Mouse (Mus musculus) cerebellum, adult 9-10 months (tissue): ENCODE data around the gene Tmem164.

Source experiments
- DNase-seq: peaks from one replicate; pipeline ENCODE4 v3.0.0; 2022

Tmem164 gene

DNA sequence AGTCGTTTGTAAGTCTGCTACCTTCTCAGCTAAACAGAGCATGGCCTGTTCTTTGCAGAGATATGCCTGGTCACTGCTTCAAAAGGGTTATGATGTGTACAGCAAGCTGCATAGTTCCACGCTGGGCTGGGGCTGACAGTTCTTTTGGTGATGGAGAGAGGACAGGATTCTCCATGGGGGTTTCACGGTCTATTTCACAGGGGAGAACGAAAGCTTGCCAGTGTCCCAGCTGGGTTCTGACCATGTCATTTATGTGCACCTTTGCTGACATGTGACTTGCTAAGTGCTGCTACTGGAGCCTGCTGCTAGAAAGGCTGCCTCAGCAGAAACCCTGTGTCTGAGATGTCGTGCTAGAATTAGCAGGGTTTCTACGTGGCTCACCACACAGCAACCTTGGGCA, 74.3 kb downstream of the Tmem164 start:
- peak; percentile 44 for DNase-seq

DNA sequence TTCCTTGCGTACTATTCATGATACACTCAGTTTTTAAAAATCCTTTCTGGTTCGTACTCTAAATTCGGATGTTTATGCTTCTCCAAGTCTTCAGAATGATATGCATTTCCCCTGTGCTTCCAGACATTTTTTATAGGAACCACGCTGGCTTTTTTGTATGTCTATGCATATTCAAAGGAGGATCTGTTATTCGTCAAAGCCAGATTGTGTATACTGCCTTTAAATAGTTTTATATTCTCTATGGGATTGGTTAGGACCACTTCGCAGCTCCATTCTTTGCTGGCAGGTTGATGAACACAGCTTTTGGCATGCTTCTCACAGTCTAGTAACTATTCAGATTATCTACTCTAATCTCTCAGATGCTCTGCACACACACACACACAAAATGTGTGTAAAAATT, 79.2 kb downstream of the Tmem164 start:
- DNase-seq: no peak

DNA sequence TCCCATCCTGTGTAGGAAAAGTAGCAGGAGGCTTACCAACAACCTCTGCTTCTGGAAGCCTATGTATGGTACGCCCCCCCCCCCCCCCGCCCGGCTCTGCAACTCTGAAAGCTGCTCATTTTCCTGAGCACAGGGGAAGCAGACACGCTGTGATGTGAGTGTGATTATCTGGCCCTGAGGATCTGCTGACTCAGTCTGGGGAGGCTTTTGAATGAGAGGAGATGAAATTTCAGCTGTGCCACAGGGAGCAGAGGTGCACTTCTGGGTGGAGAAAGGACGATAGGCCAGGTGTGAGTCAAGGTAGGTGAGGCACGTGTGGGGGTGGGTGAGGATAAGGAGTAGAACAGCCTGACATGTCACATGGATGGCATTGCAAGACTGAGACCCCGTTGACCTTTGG, 82.1 kb downstream of the Tmem164 start:
- no peak for DNase-seq

DNA sequence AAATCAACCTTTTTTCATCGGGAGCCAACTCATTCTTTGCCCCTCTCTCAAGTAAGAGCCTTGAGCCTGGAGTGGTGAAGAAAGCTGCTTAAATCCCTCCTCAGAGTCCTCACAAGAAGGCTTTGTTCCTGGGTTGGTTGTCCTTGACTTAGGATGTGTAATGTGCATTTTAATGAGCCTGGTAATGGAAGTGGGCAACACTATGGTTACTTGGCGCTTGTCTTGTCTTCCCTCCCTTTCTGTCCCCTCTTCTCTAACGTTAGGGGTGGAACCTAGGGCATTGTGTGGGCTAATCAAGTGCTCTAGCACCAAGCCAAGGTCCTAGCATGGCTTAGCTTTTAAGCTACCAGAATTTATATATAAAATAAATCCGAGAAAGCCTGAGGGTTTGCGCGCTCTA, 88.5 kb downstream of the Tmem164 start:
- no peak for DNase-seq

DNA sequence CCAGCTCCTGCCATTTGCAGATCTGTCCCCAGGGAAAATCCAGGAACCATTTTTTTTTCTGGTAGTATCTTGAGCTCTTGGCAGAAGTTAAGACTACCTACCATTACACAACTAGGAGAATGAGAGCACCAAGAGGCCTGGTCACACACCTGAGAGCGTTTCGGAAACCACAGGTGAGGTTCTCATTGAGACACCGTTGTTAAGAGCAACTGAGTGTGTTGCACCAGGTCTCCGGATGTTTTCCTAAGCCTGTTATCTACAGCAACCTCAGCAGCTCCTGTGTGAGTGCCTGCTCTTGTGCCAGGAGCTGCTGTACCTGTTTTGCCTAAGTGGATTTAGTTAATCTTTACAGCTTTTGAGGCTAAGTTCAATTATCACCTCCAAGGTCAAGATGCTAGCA, 92.5 kb downstream of the Tmem164 start:
- no peak for DNase-seq

DNA sequence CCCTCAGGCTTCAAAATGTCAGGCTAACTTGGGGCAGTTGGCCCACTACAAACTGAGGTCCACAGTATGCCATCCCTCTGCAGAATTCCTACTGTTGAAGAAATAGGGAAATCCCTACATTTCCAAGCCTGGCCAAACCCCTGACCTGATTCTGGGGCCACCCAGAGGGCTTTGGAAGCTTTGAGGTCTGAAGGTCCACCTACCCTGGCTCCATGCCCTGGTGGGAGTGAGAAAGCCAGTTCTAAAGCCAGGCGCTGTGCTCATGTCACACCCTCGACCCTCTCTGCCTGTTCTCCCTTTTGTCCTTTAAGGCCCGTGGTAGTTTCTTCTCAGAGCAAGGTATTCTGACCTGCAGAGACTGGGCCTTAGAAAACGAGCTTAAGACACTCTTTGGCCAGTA, 94.9 kb downstream of the Tmem164 start:
- DNase-seq: peak; percentile 59

DNA sequence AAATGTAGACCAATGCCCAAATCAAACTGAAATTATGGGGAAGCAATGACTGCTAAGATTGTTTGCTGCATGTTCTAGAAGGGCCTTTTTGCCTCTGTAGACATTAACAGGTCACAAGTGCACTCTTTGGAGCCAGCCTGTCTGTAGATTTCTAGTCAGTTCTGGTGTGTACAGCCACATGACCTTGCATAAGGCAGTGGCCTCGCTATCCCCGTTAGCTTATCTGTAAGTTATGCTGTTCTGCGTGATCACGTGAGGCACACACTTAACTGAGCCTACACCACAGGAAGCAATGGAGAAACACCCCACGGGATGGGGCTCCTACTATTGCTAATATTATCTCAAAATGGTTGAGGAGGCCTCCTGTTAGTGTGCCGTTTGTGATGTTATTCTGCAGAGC, 97.4 kb downstream of the Tmem164 start:
- DNase-seq: no peak

DNA sequence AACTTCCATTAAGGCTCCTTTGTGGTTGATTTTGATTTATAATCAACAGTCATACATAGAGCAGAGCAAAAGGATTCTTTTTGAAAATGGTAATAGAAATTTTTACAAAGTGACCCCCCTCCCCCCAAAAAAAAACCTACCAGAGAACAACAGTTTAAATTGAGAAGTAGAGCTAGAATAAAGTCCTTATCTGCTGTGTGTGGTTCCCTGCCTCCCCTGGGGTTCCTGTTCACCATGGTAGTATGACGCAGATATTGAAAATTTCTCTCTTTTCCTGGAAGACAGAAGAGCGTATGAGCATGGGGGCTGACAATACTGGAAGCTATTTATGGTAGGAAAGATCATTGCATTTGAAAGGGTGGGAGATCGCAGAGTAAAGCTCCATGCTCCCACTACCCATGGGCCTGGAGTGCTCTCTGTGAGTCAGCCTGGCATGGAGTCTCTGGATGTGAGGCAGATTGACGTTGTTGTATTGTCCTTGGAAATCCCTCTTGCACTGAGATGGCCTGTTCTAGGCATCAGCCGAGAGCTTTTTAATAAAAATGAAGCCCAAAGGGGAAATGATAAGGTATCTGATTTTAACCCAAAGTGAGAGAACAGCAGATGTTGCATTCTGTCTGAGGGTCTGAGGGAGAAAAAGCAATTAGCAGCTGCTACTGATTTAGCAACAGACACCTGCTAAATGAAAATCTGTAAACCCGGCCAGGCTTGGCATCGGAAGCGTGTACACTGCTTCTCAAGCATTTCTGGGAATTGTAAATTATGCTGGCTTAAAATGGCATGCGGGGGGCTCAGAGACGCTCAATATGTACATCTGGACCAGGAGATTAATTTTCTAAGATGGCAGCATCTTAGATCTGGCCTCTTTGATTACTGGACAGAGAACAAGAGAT, 105.2 kb downstream of the Tmem164 start:
- DNase-seq: no peak

DNA sequence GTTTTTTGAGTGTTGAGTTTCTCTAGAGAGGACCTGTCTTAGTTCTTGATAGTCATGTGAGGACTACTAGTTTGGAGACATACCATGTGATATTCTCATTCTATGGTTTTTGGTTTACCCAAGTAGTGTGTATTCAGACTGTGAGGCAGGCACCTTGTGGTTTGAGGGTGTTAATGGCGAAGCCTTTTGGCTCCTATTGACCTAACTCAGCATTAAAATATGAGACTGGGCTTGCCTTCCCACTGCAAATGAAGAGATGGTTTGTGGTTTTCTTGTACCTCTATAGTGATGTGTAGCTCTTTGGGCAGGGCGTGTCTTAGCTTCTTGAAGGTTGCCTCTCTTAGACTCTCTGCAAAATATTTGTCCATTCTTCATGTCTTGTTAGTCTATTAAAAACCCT, 111.0 kb downstream of the Tmem164 start:
- no peak for DNase-seq

DNA sequence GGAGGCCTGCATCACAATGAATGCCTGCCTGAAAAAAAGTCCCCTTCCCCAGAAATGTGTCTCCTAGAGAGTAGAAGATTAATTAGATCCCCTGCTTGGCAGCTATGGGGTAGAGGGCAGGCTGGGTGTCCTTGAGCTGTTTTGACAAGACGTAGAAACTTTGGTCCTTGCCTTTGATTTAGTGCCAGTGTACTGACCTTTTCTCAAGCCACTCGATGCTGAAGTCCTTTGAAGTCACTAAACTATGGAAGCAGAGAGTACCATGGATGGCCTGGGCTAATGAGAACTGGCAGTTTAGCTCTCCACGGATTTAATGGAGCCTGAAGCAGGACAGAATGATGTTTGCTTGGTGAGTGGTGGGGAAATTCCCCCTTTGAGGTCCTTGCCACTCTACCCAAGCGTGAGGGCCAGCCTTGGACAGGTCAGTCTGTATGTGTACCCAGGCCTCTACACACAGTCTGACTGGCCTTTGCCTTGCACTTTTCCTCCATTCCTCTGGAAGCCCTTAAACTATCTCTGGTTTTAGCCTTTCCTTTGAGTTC, 112.9 kb downstream of the Tmem164 start:
- no peak for DNase-seq

DNA sequence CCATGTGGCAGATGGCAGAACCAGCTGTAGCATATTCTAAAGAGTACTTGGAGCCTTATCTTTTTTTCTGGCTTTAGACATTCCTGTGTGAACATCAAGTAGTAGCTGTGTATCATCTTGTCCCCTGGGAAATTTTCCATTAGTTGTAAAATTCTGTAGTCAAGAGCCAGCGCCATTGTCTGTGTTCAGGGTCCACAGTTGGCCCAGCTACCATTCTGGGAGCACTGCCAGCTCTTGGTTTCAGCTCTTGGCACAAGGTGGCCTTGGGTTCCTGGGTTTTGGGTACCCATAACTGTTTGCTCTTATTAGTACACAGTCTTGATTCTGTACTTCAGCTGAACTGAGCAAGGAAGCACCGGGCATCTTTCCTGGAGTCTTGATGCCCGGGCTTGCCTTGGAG, 123.4 kb downstream of the Tmem164 start:
- DNase-seq: peak; percentile 72

DNA sequence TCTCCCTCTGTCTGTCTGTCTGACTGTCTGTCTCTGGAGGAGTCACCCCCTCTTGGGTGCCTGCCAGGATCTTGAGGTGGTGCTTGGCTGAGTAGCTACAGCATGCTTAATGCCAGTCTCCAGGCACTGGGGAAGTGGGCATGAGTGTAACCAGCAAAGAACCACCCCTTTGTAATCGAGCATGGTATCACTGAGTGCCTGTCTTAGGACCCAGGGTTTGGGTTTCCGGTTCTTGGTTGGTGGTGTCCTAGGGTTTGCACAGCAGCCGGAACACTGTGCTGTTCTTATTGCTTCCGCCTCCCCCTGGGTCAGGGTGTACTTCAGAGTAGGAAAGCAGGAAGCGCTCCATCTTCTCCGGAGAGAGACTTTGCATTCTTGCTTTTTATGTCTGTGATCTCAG, 124.9 kb downstream of the Tmem164 start:
- no peak for DNase-seq

DNA sequence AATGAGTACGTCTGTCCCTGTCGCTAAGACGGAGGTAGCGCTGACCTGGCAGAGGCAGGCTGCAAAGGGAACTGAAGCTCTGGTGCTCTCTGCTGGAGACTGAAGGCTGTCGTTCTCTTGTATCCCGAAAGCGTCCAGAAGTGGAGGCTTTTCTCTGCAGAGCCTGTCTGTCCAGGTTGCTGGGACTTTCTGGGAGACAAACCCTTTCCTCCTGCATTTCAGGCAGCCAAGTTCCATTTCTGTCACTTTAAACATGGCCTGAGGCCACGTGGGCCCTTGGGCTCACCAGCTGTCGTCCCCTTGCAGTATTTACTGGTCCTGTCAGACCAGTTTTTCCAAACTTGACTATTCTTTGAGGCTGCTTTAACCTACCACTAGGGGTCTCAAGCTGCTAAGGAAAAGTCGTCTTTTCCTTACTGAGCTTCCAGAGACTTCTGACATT, 125.4 kb downstream of the Tmem164 start:
- peak; percentile 42 for DNase-seq

DNA sequence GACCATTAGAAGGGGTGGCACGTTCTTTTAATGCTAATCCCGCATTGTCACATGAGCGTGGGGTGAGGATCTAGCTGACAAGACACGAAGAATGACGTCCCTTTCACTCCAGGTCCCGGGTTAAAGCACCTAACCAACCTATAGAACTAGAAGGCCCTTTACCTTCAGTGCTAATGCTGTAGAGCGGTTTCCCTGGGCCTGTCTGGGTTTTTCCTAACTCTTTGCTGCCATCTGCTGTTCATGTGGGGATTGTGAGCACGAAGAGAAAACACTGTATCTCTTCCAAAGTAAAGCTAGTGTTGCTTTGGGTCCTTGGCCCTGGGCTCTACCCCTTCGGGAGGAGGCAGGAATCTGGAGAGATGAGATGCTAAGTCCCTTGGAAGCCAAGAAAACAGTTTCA, 127.2 kb downstream of the Tmem164 start:
- DNase-seq: peak; percentile 76

DNA sequence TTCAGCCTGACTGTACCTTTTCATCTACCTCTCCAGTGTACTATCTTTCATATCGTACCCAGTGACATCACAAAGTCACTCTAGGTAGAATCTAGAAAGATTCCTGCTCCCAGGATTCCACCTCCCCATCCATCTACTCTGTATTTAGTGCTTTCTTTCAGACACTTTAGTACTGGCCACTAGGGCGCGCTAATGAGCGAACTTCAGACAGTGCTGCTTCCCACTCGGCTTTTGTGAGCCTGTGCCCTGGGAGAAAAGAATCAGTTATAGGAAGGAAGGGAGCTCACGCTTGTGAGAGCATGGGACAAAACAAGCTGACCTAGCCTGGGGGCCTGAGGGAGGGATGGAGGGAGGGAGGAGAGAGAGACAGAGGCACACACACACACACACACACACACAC, 131.9 kb downstream of the Tmem164 start:
- DNase-seq: no peak

DNA sequence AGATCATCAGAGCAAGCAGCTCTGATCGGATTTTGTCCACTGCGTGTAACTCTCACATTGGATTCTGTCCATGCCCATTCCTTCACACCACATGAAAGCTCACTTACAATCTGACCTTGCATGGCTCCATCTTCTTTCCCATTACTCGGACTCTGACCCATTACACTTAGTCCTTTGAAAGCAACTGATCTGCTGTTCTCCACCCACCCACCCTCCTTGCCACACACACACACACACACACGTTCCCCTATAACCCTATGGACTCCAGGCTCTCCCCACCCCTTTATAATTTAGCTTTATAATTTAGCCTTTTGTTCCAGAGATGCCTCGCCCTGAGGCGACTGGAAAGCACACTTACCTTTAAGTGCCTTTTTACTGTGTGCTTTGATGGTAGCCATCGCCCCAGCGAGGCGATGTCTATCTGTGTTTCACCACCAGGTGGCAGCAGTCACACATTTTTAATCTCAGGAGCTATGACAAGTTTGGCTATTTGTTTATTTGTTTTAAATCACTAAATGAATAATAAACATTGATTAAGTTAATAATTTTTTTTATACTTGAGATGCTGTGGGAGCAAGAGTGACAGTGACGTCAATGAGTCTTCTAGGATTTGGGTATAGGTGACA, 137.0 kb downstream of the Tmem164 start:
- peak; percentile 66 for DNase-seq

DNA sequence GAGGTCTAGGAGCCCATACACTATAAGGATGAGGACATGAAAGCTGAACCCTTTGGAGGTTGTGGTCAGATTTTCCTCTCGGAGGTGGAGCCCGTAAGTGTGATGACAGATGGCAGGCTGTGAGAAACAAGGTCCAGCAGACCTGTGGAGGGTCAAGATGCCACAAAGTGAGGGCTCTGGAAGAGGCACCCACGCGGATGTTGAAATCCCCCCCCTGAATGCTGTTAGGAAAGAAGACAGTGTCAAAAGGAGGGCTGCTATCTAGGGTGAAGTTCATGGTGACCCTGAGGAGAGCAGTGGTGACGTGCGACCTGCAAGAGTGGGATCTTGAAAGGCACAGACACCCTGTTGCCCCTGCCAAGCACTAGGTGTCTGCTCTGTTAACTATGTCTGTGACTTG, 140.0 kb downstream of the Tmem164 start:
- no peak for DNase-seq

DNA sequence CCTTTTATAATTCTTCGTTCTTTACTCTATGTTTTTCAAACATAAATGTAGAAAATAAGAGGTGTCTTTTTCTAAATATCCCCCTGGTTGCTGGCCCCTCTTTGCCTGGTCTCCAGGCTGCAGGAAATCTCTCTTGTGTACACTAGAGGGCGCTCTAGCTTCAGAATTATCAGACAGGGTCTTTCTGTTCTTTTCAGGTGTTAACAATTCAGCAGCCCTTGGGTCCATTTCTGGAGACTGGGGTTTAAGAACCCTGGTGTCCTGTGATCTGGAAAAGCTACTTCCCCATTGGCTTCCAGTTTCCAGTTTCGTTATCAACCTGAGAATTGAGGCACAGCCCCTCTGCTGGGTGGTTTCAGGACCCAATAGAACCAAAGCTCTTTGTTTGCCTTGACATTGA, 140.6 kb downstream of the Tmem164 start:
- DNase-seq: no peak

DNA sequence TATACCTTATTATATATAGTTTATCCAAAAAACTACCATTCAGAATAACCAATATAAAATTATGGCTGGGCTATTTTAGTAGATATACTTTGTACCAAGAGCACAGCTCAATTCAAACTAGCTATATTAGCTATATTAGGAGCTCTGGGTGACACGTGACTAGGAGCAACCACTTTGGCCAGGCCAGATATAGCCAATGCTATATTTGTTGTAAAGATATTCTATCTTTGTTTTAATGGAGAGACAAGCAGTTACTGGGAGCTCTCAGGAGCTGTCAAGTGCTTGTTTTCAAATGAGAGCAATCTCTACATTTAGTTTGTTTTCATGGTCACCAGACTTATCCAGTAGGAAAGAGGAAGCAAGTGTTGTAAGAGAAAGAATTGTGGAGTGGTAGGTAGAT, 144.1 kb downstream of the Tmem164 start:
- DNase-seq: no peak

DNA sequence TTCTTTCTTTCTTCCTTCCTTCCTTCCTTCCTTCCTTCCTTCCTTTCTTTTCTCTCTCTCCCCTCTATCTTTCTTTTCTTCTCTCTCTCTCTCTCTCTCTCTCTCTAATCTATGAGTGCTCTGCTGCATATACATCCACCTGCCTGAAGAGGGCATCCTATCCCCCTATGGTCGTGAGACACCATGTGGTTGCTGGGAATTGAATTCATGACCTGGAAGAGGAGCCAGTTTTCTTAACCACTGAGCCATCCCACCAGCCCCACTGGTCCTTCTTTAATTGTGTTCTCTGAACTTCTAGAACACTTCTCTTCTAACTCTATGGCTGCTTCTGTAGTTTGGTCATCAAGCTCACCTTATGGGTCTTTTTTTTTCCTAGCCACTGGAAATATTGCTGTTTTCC, 146.4 kb downstream of the Tmem164 start:
- no peak for DNase-seq

DNA sequence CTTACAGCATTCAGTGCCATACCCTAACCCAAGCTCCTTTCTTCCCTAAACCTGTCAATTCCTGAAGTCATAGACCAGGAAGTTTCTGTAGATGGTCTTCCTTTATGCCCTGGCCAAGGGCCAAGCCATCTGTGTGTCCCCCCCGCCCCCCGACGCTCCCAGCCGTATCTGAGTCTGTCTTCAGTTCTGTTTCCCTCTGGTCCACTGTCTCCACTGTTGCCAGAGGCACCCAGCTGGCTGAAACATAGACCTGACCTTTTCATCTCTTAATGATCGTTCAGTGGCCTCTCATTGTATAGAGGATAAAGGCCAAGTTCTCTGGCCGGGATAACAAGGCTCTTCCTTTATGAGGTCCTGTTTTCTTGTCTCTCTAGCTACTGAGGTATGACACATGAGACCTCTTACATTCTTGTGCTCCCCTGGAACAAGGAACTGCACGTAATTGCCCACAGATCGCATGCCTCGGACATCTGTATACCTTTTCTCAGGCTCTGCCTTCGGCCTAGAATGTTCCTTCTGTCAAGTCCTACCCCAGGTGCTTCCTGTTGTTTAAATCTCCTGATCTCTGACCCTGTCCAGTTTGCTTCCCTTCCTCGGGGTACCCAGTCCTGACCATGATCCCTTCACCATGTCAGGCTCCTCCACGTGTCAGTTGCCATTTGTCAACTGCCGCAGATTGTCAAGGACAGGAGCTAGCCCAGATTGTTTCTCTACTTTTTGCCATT, 147.1 kb downstream of the Tmem164 start:
- DNase-seq: no peak

DNA sequence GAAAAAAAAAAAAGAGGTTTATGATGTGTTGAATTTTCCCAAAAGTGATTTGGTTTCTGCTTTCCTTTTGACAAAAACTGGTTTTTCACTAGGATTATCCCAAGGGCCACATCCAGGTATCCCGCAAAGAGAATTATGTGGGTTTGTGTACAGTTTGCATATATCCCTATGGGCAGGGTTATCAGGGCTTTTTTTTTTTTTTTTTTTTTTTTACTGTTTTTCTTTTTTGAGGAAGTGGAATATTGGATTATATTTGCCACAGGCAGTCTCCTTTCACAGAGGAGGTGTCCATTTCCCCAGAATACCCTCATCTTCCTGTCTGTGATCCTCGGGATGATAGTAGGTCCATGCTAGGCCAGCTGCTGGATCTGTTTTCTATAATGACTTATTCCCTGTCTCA, 148.1 kb downstream of the Tmem164 start:
- DNase-seq: no peak

DNA sequence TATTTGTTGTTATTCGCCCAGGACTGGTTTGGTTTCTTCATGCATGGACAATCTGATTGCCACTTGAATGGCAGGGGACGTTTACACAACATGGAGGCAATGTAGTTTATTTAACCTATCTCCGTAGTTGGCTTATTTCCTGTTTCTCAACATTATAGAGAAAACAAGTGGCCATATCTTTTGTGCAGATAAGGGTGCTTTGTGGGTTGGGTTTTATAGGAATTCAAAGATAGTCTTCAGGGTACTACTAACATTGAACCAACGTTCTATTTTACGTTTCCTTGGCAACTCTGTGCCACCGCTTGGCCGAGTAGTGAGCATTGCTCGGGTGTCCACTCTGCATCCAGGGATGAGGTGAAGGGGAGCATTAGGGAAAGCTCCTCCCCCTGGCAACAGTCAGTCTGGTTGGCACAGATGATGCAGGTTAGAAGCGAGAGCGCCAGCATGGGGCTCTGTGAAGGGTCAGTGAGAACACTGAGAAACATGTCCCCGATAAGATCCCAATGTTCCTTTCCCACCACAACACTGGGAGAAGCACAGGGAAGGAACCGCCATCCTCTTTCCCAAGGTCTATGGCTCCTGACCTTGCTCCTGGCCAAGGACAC, 148.8 kb downstream of the Tmem164 start:
- DNase-seq: no peak
